Mouse (Mus musculus) thymus, adult 2 months (tissue): ENCODE results near the gene Ppp2r5b. TPM values are rescaled to one million over a fixed set of nuclear protein-coding genes. Genes with fewer than 3 reads are reported as not detected.

Source experiments
- DNase-seq: peaks from one replicate; pipeline ENCODE4 v3.0.0; 2021
- H3K27ac ChIP-seq: fragments of 200-500 bp; 2 replicates; pipeline ENCODE4 v1.5.1; 2012; ENCODE audit warnings: low read length, control low read depth; ENCODE audit not compliant: control insufficient read depth, insufficient read depth
- H3K27me3 ChIP-seq: fragments of 200-500 bp; 2 replicates; pipeline ENCODE4 v1.6.1; 2012; ENCODE audit warnings: mild to moderate bottlenecking, low read length, moderate library complexity, mixed read lengths; ENCODE audit not compliant: control insufficient read depth, insufficient read depth
- H3K36me3 ChIP-seq: fragments of 200-500 bp; 2 replicates; pipeline ENCODE4 v1.6.1; 2012; ENCODE audit warnings: mild to moderate bottlenecking, low read length, moderate library complexity; ENCODE audit not compliant: control insufficient read depth, insufficient read depth
- H3K4me1 ChIP-seq: fragments of 200-500 bp; replicated peaks from 2 replicates; pipeline ENCODE4 v1.6.1; 2012; ENCODE audit warnings: low read length; ENCODE audit not compliant: control insufficient read depth, insufficient read depth
- H3K4me3 ChIP-seq: fragments of 200-500 bp; 2 replicates; pipeline ENCODE4 v1.5.1; 2012; ENCODE audit warnings: mild to moderate bottlenecking, low read length, control low read depth, moderate library complexity; ENCODE audit not compliant: control insufficient read depth, insufficient read depth
- CTCF ChIP-seq: fragments of 200-500 bp; IDR thresholded peaks from 2 replicates; pipeline ENCODE4 v1.5.1; 2012; ENCODE audit warnings: mild to moderate bottlenecking, control low read depth, low read length, moderate library complexity, borderline replicate concordance; ENCODE audit not compliant: control insufficient read depth, poor library complexity, insufficient read depth; ENCODE audit errors: extremely low read depth
- POLR2A ChIP-seq: fragments of 200-500 bp; IDR thresholded peaks from 2 replicates; pipeline ENCODE4 v1.6.1; 2012; ENCODE audit warnings: mild to moderate bottlenecking, low read length, control low read depth, moderate library complexity; ENCODE audit not compliant: control insufficient read depth, poor library complexity, insufficient read depth; ENCODE audit errors: extremely low read depth
- WGBS: fragments of 180-500 bp; shearing (Covaris S2); methylation state at CpG from one replicate; pipeline ENCODE4 v1.1.7; 2018; 5-methylcytosine and 5-hydroxymethylcytosine counted together
- polyA plus RNA-seq: library from polyadenylated mRNA; depleted of rRNA; stranded (reverse); fragments of >200 nt; gene quantifications from 2 replicates; pipeline ENCODE4 v1.2.3, GENCODE M21; 2012

Gene Ppp2r5b
- polyA plus RNA-seq, 1 experiment: 56.1 TPM

GRCm38 (mm10) chr19:6279481-6280144 is 43.9 kb upstream of the Ppp2r5b start:
- Histone ChIP-seq H3K27me3 (no peaks in the 10 kb centered on the region), H3K27ac (no peak overlapping the region), H3K4me3 (no peak overlapping the region), H3K36me3 (no peaks in the 10 kb centered on the region; the same call in 1 of the 2 replicates), H3K4me1 (peaks cover 32% of the 10 kb centered on the region)
- DNase-seq: no peak
- WGBS: 93% methylated on average over 6 of the region's 6 CpGs
- no peak for TF ChIP-seq CTCF
- TF ChIP-seq POLR2A: no peak

DNA sequence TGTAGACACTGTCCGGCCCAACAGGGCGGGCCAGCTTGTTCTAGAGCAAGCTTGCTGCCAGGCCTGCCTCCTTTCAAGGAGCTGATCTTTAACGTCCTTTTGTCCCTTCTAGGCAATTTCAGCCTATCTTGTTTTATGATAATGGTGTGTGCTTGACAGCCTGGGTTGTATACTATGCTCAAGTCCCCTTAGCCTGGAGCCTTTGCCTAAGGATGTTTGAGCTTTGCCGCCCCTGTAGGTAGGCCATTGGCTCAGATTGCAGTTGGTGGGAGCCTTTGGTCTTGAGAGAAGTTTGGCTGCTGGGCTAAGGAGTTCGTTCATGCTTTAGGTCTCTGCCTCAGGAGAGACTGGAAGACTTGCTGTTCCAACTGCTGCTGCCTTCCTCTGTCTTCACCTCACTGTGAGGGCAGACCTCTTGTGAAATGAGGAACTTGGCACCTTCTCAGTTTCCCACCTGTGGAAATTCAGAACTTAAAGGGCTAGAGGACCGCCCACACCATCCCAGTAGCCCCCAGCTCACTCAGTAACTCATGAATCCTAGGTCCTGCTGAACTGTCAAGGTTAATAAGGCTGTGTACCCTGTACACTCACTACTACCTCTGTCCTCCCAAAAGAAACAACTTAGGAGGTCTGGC is 42.9 kb upstream of the Ppp2r5b start:
- 66% methylated on average over 6 of the region's 6 CpGs for WGBS
- DNase-seq: no peak
- H3K36me3 ChIP-seq: no peaks in the 10 kb centered on the region; the same call in 1 of the 2 replicates
- H3K4me1 ChIP-seq: peaks cover 31% of the 10 kb centered on the region
- TF ChIP-seq POLR2A (no peak), CTCF (no peak)
- no peaks in the 10 kb centered on the region for H3K27me3 ChIP-seq
- no peak overlapping the region for H3K4me3 ChIP-seq
- H3K27ac ChIP-seq: no peak overlapping the region

- Histone ChIP-seq H3K27ac (no peak overlapping the region), H3K27me3 (no peaks in the 10 kb centered on the region), H3K36me3 (no peaks in the 10 kb centered on the region; the same call in 1 of the 2 replicates), H3K4me3 (peak overlapping the region; percentile 84), H3K4me1 (peaks cover 25% of the 10 kb centered on the region)
- no peak for DNase-seq
- no peak for TF ChIP-seq POLR2A
- no peak for TF ChIP-seq CTCF
- 29% methylated on average over 10 of the region's 10 CpGs for WGBS
Measured at GRCm38 (mm10) chr19:6277661-6278438, 42.2 kb upstream of the Ppp2r5b start.

- Histone ChIP-seq H3K27me3 (no peaks in the 10 kb centered on the region), H3K36me3 (no peaks in the 10 kb centered on the region), H3K27ac (peak within 1 kb of the TSS; percentile 79), H3K4me3 (peak within 1 kb of the TSS; percentile 84), H3K4me1 (peaks cover 25% of the 10 kb centered on the region)
- 0 out of 2 replicates have a peak, but pooled peaks have one; percentile 16 for TF ChIP-seq POLR2A
- peak; percentile 76; the same call in 1 of the 2 replicates for TF ChIP-seq CTCF
- WGBS: under 1% methylated on average over 100 of the region's 106 CpGs
- DNase-seq: peak; percentile 91
Measured at GRCm38 (mm10) chr19:6276426-6277421, 41.1 kb upstream of the Ppp2r5b start, which contains the start of gene Ehd1. Ehd1 (plus strand) TSS chr19:6276725.

GRCm38 (mm10) chr19:6275740-6276389 is 40.2 kb upstream of the Ppp2r5b start:
- peak; percentile 37 for DNase-seq
- Histone ChIP-seq H3K36me3 (no peaks in the 10 kb centered on the region), H3K4me3 (peak overlapping the region; percentile 84), H3K27ac (peak overlapping the region; percentile 79), H3K4me1 (peaks cover 25% of the 10 kb centered on the region), H3K27me3 (no peaks in the 10 kb centered on the region)
- 4% methylated on average over 15 of the region's 15 CpGs for WGBS
- TF ChIP-seq CTCF (no peak), POLR2A (no peak)
